Mouse (Mus musculus) cerebellum, adult 11-12 months (tissue): ENCODE data around the gene Vps11.
"Not testable (repeated sequence)": the region's sequence is repeated elsewhere in the genome, so short reads cannot be mapped to it uniquely, and the experiment has no call there.

Source experiments
- DNase-seq: peaks from one replicate; pipeline ENCODE4 v3.0.0; 2022

Vps11 gene

DNA sequence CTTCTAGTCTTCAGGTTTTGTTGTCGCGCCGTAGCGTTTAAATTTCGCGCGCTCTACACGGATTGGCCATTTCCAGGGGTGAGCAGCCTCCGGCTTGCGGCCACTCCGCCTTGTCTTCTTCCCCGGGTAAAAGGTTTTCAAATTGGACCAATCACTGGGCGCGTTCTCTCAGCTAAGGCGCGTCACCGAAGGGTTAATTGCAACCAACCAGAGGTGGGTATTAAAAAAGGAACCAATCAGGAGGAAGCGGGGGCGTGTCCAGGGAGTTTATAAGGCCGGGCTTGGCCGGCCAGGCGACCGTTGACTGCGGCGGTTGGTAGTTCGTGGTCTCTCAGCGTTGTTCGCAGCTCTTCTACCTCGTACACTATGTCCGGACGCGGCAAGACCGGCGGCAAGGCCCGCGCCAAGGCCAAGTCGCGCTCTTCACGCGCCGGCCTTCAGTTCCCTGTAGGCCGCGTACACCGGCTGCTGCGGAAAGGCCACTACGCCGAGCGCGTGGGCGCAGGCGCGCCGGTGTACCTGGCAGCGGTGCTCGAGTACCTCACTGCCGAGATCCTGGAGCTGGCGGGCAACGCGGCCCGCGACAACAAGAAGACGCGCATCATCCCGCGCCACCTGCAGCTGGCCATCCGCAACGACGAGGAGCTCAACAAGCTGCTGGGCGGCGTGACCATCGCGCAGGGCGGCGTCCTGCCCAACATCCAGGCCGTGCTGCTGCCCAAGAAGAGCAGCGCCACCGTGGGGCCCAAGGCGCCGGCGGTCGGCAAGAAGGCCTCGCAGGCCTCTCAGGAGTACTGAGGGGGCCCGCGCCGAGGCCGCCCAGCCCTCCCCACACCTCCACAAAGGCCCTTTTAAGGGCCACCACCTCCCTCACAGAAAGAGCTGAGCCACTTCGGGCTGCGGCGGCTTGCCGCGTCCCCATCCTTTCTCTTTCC lies 26.8 kb downstream of the Vps11 start, which contains the start of gene H2afx:
Gene H2afx (plus strand): TSS at position 299 of the 935 bp plus-strand sequence.
- DNase-seq = peak; percentile 100

DNA sequence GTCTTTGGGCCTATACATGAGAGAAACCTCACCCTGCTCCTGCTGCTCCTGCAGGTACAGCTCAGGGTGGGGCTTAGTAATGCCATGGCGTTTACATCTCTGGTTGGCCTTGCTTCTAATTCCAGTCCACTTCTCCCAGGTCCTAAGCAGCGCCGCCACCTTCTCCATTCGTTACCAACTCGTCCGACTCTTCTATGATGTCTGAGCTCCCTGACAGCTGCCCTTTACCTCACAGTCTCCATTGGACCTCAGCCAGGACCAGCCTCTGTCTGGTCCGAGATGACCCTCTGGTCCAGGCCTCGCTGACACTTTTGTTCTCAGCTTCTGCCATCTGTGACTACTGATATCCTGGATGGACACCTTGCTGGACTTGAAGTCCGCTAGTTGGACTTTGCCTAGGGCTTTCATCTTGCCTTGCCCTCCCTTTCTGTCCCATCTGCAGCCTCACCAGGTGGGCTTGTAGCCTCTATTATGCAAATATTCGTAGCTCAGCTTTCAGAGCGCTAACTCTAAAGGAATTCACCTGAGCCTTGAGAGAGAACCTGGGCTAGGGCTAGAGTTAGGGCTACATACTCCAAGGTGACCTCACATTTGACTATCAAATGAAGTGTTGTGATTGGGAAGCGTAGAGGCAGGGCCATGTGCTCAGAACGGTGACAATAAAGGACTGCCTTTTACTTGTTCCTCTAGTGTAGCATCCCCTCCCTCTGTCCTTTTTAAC lies 28.4 kb downstream of the Vps11 start:
- DNase-seq = peak; percentile 65

DNA sequence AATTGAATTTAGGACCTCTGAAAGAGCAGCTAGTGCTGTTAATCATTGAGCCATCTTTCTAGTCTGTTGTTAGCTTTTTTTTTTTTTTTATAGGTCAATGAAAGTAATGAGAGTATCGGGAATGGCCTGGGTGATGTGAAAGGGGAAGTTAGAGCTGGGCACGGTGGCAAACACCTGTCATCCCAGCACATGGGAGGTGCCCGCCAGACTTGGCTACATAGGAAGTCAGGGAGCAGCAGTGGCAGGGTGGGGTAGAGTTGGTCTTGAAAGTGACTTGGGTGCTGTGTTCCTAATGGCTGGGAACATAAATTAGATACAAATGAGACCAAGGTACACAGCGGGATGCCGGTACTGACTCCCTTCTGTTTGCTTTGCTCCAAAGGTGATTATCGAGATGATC lies 30.7 kb downstream of the Vps11 start:
- no peak for DNase-seq

DNA sequence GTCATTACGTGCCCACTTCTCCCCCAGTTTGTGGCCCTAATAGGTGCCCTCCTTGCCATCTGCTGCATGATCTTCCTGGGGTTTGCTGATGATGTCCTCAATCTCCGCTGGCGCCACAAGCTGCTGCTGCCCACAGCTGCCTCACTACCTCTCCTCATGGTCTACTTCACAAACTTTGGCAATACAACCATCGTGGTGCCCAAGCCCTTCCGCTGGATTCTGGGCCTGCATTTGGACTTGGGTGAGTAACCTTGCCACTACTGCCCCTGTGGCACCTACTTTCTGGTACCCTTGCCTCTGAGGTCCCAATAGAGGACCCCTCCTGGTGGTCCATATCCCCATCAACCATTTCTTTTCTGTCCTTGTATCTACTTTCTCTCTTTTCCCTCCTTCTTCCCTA lies 33.5 kb downstream of the Vps11 start:
- no peak for DNase-seq

DNA sequence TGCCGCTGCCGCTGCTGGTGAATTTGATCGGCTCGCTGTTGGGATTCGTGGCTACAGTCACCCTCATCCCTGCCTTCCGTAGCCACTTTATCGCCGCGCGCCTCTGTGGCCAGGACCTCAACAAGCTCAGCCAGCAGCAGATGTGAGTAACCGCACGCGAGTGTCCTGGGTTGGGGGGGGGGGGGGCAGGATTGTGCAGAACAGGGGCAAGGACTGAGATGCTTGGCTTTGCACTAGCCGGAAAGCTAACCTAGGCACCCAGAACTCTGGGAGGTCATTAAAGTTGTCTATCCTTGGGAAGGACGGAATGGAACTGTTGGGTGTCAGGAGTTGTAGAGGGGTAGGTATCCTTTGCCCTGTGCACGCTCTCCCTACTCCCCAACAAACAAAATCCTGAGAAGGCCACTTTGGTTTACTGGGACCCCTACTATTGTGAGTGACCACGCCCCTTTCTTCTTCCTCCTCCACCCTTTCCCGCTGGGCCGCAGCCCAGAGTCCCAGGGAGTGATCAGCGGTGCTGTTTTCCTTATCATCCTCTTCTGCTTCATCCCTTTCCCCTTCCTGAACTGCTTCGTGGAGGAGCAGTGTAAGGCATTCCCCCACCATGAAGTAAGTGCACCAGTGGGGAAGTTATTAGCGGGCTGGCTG lies 34.3 kb downstream of the Vps11 start:
- no peak for DNase-seq

DNA sequence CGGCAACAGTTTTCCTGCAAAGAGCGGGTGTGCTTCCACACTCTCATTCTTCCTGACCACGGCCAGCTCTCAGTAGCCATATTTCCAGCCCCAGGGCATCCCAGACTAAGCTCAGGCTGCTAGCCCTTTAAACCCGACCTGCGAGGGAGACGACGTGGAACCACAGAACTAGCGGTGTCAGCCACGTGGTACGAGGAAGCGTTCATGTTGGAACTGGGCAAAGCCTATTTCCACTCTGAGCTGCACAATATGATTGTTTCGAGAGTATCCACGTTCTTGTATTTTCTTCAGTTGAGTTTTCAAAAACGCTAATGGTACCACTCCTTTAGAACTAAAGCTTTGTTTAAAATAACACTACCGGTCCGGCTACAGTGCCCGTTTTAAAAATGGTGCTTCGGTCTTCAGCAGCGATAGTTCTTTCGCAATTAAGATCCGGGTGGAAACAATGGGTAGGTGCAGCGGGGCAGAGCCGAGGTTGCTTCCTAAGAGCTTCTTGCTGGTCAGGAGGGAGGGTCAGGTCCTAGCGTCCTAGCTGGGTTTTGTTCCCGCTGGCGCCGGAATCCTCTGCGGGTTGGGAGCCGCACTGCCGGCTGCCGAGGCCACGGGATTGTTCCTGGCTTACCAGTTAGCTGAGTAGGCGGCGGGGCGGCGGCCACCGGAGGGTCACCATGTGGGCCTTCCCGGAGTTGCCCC lies 35.0 kb downstream of the Vps11 start:
- peak; percentile 86 for DNase-seq

DNA sequence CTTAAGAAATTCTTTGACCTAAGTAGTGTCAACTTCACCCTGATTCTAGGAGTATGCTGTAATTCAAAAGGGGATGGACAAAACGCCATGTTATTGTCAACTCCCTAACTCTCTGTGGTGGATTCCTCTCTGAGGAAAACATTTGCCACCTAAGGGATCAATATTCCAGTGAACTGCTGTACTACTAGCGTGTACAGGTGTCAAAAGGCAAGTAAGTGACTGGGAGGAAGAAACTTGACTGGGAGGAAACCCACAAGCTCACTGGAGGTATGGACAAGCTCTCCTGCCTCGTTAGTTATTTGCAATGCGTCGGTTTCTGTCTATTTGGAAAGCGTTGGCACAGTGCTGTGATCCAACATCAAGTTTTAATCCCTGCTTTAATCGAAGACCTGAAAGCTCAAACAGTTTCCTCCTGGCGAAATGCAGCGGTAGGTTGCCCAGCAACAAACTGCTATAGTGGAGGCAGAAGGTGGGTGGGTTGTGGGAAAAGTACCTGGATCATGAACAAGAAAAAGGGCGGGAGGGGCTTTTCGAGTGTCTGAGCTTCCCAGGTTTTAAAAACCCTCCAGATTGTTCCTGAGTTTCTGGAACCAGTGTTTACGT lies 35.6 kb downstream of the Vps11 start, which contains the start of gene Dpagt1:
Gene Dpagt1 (plus strand): TSS at position 252 of the 603 bp plus-strand sequence.
- no peak for DNase-seq

DNA sequence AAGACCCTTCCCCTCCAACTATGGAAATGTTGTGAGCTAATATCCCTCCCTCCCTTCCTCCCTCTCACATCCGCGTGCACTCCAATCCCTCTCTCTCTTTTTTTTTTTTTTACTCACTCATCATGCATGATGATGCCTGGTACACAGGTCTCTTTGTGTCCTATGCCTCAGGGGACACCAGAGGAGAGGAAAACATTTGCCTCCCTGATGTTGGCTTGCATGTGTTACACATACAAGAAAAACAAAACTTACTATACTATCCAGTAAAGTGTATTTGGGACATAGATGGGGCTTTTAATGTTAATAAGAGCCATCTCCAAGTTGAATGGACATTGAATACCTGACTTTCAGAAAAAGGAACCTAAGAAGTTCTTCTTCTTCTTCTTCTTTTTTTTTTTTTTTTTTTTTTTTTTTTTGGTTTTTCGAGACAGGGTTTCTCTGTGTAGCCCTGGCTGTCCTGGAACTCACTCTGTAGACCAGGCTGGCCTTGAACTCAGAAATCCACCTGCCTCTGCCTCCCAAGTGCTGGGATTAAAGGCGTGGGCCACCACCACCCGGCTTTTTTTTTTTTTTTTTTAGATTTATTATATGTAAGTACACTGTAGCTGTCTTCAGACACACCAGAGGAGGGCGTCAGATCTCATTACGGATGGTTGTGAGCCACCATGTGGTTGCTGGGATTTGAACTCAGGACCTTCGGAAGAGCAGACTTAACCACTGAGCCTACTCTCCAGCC lies 36.3 kb downstream of the Vps11 start:
- not testable (repeated sequence) for DNase-seq

DNA sequence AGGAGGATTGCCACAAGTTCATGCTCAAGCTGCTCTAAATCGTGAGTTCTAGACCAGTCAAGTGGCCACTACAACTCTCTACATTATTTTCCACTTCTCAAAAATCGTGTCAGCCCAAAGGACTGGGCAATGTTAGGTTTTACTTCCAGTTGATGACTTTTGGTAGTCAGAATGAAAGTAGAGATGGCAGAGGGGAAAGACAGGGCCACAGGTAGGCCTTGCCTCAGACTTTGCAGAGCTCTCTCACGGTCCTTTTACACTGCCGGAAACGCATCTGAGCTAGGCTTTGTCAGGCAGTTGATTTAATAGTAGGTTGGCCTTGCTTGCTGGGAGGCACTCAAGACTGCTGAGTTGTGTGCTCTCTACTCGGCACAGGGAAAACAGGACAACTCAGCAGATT lies 37.3 kb downstream of the Vps11 start:
- no peak for DNase-seq

DNA sequence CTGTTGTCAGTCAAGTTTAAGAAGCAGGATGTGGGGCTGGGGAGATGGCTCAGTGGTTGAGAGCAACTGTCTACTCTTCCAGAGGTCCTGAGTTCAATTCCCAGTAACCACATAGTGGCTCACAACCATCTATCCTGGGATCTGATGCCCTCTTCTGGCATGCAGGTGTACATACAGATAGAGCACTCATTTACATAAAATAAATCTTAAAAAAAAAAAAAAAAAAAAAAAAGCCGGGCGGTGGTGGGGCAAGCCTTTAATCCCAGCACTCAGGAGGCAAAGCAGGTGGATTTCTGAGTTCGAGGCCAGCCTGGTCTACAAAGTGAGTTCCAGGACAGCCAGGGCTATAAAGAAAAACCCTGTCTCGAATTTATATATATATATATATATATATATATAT lies 37.8 kb downstream of the Vps11 start:
- DNase-seq = not testable (repeated sequence)

DNA sequence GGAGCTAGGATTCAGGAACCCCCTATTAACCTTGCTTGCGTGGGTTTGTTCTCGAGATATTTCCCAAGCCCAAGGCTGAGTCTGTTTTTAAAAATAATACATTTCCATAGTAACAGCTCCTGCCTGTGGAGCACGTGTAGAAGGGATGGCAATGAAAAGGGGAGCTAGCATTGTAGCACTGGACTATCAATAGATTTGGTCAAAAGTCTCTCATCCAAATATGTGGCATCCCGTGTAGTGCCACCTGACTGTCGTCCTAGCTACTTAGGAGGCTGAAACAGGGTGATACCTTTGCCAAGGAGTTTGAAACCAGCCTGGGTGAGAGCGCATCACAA lies 40.7 kb downstream of the Vps11 start:
- DNase-seq = no peak

DNA sequence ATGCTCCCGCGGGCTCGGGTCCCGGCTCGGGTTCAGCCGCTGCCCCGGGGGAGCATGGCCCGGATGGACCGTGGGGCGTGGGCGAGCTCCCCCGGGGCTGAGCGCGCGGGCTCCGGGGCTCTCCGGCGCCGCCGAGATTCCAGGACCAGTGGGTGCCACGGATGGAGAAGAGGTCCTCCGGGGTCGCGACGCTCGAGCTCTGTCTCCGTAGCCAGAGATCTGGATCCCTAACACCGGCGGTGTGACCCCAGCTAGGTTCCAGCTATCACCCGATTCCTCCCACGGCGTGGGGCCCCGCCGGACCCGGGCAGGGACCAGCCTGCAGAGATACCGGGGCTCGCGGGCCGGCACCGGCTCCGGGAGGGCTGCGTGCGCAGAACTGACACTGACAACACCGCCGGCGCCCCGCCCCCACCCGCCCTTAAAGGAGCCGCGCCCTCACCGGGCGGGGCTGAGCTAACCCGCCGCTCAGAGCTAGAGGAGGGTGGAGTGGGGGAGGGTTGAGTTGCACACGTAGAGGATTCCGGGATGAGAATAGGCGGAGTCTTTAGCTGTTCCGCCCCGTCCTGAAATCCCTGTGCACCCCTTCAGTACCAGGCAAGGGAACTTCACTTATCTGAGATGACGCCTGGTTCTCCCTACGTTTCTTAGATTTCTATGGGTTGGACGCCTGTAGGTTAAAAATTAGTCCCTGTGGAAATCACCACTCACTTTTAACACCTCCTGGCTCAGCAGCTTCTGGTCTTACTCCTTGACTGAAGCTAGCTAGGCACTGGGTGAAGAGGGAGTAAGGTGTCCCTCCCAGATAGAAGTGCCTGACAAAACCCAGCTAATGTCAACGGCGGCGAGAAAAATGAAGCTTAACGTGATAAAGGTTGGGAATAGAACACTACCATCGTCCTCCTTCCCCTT lies 41.3 kb downstream of the Vps11 start, which contains the start of gene C2cd2l:
Gene C2cd2l (minus strand): TSS at position 399 of the 912 bp plus-strand sequence.
- peak; percentile 94 for DNase-seq

DNA sequence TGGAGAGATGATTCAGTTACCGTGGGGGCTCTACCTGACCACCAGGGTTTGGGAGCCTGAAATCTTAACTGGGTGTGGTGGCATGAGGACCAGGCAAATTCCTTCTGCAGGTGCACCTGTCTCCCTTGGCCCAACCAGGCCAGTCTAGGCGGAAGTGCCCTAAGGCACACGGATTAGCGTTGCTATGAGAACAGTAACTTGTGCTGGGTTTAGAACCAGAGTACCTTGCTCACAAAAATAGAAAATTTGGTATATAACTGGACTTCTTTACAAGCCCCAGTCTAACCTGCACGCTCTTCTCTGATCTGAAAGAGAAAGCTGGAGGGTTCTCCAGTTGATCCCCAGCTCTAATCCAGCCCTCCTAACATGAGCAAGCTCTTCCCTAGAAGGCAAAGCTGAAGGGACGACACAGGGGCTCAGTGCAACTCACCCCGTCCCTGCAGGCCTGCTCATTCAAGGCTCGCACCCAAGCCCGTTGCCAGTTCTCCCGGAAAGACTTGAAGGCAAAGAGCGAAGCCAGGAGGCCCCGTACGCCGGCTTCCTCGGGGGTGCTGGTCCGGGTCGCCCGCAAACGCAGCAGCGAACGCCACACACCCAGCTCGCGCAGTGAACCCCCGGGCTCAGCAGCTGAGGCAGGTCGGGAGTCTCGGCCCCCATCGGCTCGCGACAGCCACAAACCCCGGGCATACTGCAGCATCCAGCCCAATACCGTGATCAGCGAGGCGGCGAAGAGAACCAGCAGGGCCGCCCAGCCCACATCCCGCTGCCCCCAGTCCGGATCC lies 42.2 kb downstream of the Vps11 start:
- DNase-seq = peak; percentile 55

DNA sequence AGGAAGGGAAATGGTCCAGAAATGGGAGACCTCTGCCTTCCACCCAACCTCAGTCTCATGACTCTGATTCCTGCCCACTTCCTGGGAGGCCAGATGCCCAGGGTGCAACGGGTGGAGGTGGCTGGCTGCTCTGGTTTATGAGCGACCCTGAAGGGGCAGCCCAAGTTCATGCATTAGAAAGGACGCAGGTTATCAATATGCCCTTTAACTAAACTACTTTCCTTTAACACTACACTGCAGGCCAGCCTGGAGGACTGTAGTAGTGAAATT lies 42.7 kb downstream of the Vps11 start:
- DNase-seq = no peak

DNA sequence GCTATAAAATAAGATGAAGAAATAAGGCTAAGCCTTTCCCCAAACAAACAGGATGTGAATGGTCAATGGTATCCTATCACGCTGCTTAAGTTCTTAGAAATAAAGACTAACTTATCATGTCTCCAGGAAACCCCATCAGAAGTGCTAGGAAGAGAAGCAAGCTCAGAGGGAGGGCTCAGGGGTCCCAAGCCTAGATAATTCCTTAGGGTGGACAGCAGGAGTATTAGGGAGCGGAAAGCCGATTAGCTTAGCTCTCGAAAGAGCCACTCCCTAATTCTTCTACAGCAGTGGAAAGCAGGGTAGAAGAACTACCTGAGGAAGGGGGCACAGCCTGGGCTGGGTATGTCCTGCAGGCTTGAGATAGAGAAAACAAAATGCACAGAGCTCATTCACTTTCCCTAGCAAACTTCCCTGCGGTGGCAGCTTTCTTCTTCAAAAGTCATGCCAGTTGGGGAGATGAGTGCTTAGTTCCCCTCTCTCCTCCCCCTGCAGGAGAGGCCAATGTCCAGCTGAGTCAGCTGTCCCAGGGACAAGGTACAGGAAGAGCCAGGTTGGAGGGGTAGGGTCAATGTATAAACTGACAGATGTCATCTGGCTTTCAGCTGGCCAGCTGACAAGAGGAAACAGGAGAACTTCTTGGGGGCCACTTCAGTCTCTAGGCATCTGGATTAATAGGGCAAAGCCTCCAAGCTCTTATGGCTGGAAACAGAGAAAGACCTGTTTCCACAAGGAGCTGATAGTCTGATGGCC lies 43.2 kb downstream of the Vps11 start:
- no peak for DNase-seq

DNA sequence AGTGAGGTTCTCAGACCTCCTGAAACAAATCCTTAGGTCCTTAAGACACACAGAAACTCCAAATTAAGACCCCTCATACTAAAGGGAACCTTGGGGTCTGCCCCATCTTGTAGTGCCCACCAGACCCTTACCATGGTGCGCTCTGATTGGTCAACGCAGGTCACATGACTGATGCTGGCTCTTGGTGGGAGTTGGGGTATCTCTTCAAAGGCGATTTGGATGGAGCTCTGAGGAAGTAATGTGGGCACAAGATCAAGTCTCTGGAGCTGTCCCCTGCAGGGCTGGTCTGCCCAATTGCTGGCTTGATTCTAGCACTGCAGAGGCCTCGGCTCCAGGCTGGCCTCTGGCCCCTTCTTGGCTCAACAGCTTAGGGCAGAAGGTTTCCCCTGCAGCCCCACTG lies 44.0 kb downstream of the Vps11 start:
- DNase-seq = no peak

DNA sequence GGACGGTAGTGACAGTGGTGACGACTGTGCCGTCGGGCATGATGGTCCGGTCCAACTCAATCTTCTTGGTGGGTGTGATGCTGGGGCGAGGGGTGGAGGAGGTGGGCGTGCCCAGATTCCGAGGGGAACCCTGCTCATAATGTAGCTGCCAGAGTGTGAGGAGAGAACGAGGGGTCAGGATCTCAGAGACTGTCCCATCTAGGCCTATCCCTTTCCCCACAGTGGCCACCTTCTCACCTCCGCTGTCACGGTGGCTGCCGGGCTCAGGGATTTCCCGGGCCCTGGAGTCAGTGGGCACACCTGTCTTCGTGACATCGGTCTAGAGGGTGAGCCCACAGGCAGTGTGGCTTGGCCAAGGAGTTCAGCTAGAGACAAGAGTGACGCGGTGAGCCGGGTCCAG lies 46.6 kb downstream of the Vps11 start:
- no peak for DNase-seq

DNA sequence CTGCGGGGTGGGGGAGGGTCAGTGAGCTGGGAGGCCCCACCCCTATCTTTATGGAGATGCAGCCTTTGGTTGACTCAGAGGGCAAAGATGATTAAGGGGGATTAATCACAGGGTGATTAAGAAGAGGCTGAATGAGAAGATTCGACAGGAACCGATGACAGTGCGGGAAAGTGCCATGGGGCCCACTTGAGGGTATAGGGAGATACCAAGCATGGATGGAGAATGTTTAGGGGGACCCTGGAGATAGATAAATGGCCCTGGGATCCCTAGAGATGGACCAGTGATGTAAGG lies 47.3 kb downstream of the Vps11 start:
- no peak for DNase-seq

DNA sequence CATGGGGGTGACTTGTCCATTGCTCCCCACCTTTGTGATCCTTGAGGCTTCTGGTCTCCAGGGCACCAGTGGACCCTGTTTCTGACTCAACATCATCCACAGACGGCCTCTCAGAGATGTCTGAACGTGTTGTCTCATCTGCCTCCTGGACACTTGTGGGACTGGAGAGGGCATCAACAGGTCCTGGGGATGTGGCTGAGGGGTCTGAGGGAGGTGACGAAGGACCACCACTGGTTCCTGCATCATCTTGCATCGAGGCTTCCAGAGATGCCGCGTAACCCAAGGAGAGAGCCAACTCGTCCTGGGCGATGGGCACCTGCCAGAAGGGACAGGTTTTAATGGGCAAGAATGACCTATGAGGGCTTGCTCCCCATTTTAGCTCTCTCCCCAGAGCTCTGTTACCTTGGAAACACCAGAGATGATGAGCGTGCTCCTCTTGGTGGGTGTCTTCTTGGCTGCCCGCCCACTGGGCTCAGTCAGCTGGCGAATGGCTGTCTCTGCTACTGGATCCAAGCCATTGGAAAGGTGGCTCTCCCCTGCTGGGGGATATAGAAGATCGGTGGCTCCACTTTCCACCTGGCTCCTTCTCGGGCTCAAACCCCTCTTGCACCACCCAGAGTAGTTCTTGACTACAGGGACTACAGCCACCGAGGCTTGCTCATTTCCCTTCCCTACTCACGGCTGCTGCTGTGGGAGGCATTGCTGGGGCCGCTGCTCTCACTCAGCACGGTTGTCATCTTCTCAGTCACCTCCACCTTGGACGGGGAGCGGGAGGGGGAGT lies 47.8 kb downstream of the Vps11 start:
- peak; percentile 65 for DNase-seq
